26 mouse cellular contexts compared by ENCODE assay signal in the genomic region with DNA sequence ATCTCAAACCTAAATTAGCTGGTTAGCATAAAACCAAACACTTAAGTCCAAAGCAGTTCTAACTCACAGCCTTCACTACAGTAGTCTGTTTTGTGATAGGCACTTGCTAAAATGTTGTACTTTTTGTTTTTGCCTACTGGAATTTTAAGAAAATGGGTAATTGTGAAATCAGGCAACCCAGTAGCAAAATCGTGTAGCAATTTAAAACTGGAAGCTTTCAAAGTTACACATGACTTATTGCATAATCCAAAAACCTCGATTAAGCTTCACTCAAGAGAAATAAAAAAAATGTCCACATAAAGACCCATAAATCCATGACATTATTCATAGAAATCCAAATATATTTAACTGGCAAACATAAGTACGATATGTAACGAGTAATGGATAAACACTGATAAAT. TPM values are rescaled to one million over a fixed set of nuclear protein-coding genes. Genes with fewer than 3 reads are reported as not detected.
DNase-seq lines count a peak whose midpoint lies in the region; ATAC-seq and TF ChIP-seq lines count a peak whose summit lies in the region.
"Had no signal": no experiment of that assay in that cellular context is flagged by ENCODE, and none has a peak within 500 bp of the region (broad histone marks: within the 10 kb centered on the region; RNA-seq: fewer than 3 reads in every experiment).

No protein-coding gene starts in this region.

- peaks cover 7% of the 10 kb centered on the region; the same call in 1 of the 2 replicates for H3K4me1 ChIP-seq in liver, adult 2 months (ENCODE audit: control insufficient read depth, insufficient read depth, low read length)
- peaks cover 9% of the 10 kb centered on the region; the same call in 1 of the 2 replicates for H3K4me1 ChIP-seq in liver, postnatal 0 days (ENCODE audit: insufficient read depth)
- H3K4me1 ChIP-seq: forebrain, embryonic 12.5 days; heart, embryonic 12.5 days had no signal

- no peaks in the 10 kb centered on the region for H3K9me3 ChIP-seq in liver, postnatal 0 days (ENCODE audit: low read length)
- H3K9me3 ChIP-seq: forebrain, embryonic 12.5 days; heart, embryonic 12.5 days; limb, embryonic 13.5 days; liver, embryonic 12.5 days had no signal

- no peak overlapping the region for H3K4me2 ChIP-seq in liver, postnatal 0 days (ENCODE audit: low read depth, low read length)
- H3K4me2 ChIP-seq: forebrain, embryonic 12.5 days; heart, embryonic 12.5 days; hindbrain, embryonic 14.5 days; limb, embryonic 13.5 days; liver, embryonic 12.5 days had no signal

- H3K27ac ChIP-seq in liver, adult 2 months (replicated peaks; ENCODE audit: insufficient read depth, low read depth, low read length) = no peak overlapping the region
- no peak overlapping the region for H3K27ac ChIP-seq in liver, postnatal 0 days (ENCODE audit: low read depth)
- H3K27ac ChIP-seq: forebrain, embryonic 12.5 days; hindbrain, embryonic 14.5 days; left cerebral cortex, adult 2 months; limb, embryonic 13.5 days; liver, embryonic 12.5 days had no signal

- TF ChIP-seq EP300 in liver, postnatal 0 days (IDR thresholded peaks at IDR 0.05; ENCODE audit: low read depth) = no peak

- H3K36me3 ChIP-seq in liver, adult 2 months (ENCODE audit: control insufficient read depth, insufficient read depth, low read length) = peaks cover 32% of the 10 kb centered on the region
- H3K36me3 ChIP-seq in liver, postnatal 0 days (replicated peaks; ENCODE audit: insufficient read depth, low read length) = peaks cover 29% of the 10 kb centered on the region

- no peaks in the 10 kb centered on the region; the same call in 1 of the 2 replicates for H3K79me2 ChIP-seq in liver, adult 2 months (ENCODE audit: control insufficient read depth, insufficient read depth, low read length)

- ATAC-seq in liver, postnatal 0 days = no peak
- peak; percentile 63 for ATAC-seq in granulocyte monocyte progenitor cell, adult 5-6 weeks (replicated peaks; ENCODE audit: poor library complexity, severe bottlenecking)
- ATAC-seq: forebrain, postnatal 0 days; intestine, postnatal 0 days; liver, embryonic 12.5 days had no signal

- H3K4me3 ChIP-seq in liver, adult 2 months (ENCODE audit: insufficient read depth, low read depth, low read length) = no peak overlapping the region
- no peak overlapping the region for H3K4me3 ChIP-seq in liver, postnatal 0 days (ENCODE audit: low read depth, low read length)
- H3K4me3 ChIP-seq: erythroblast, embryonic 14.5 days; forebrain, embryonic 12.5 days; heart, embryonic 12.5 days; left cerebral cortex, adult 2 months; limb, embryonic 13.5 days; liver, embryonic 12.5 days had no signal

- no peak overlapping the region for H3K9ac ChIP-seq in liver, adult 2 months (ENCODE audit: low read depth, low read length)
- no peak overlapping the region for H3K9ac ChIP-seq in liver, postnatal 0 days (replicated peaks)
- H3K9ac ChIP-seq: forebrain, embryonic 12.5 days; forebrain, postnatal 0 days; heart, embryonic 12.5 days; hindbrain, embryonic 14.5 days; limb, embryonic 13.5 days; liver, embryonic 12.5 days had no signal

- 16% methylated on average over 4 of the region's 4 CpGs for WGBS in liver, adult 2 months
- WGBS in liver, postnatal 0 days (ENCODE audit: insufficient replicate concordance) = 61% methylated on average over 4 of the region's 4 CpGs

- no peaks in the 10 kb centered on the region for H3K27me3 ChIP-seq in liver, adult 2 months (ENCODE audit: control insufficient read depth, insufficient read depth, low read length)
- H3K27me3 ChIP-seq in liver, postnatal 0 days (ENCODE audit: insufficient read depth, low read length) = no peaks in the 10 kb centered on the region
- H3K27me3 ChIP-seq: CH12.LX; forebrain, embryonic 12.5 days; heart, embryonic 12.5 days; limb, embryonic 13.5 days; liver, embryonic 12.5 days had no signal

- no peak for TF ChIP-seq CTCF in liver, adult 2 months (IDR thresholded peaks at IDR 0.05; ENCODE audit: low read depth, low read length)
- TF ChIP-seq CTCF in liver, postnatal 0 days (IDR thresholded peaks at IDR 0.05; ENCODE audit: low read depth) = no peak

- no peak for TF ChIP-seq POLR2A in liver, adult 2 months (IDR thresholded peaks at IDR 0.05; ENCODE audit: extremely low read depth, insufficient read depth, low read length)

- peak; percentile 86 for DNase-seq in liver, adult 2 months (ENCODE audit: extremely low read depth, low read depth, low spot score)
- no peak for DNase-seq in liver, postnatal 0 days
- peak; percentile 79 for DNase-seq in adipocyte (ENCODE audit: low spot score)
- no peak for DNase-seq in kidney, postnatal 36 days
- DNase-seq in embryo, embryonic 10.5 days (ENCODE audit: low spot score) = no peak
- DNase-seq: adrenal gland, postnatal 10 days; cerebellum, adult 11 months; cerebellum, adult 9-10 months; forebrain, postnatal 0 days; heart, postnatal 4 days; kidney, adult 9 months; kidney, postnatal 10 days; lung, adult 18-20 months; lung, postnatal 10 days; midbrain, embryonic 14.5 days; right cerebral cortex, postnatal 14 days had no signal

RNA-seq across cellular contexts. Expression of a gene that starts 43.2 kb away (rescaled TPM):
- 65.7 and 67.9 TPM in 2 replicates for total RNA-seq in liver, adult 2 months (2014; rRNA removed)
- 16.4 and 17.4 TPM in 2 replicates for polyA plus RNA-seq in liver, adult 2 months (2012; rRNA removed)
- 36.0 and 39.3 TPM in 2 replicates for polyA plus RNA-seq in liver, postnatal 0 days (2015; fragmentation: Nextera tagmentation; extraction: Ambion mirVana)
- 242 and 251 TPM in 2 replicates for total RNA-seq in granulocyte monocyte progenitor cell, adult 5-6 weeks (2014; fragmentation: Nextera tagmentation)
- 373 and 374 TPM in 2 replicates for total RNA-seq in granulocyte monocyte progenitor cell, adult 5-6 weeks (2017)

Comparison
In these comparisons a context has a peak if more than half of its experiments do, and no peak if none do; other contexts are left out.
1. DNase-seq: peak in liver, adult 2 months (single experiment) and adipocyte (single experiment); none in liver, postnatal 0 days (single experiment), kidney, postnatal 36 days (0 of 2) and embryo, embryonic 10.5 days (single experiment).